Mouse (Mus musculus): Measurements from ENCODE around the gene Znrf4.

GRCm38 (mm10) chr17:56561866-56562265, 49.6 kb upstream of the Znrf4 start:
- TF ChIP-seq CTCF (IDR thresholded peaks at IDR 0.05; ENCODE audit: control insufficient read depth, insufficient read depth, low read length) (no peak), POLR2A (IDR thresholded peaks at IDR 0.05; ENCODE audit: borderline replicate concordance, control insufficient read depth, low read depth, low read length) (no peak)
